Mouse (Mus musculus) CH12.LX (cell line): ENCODE results near the gene Ubash3a. TPM values are rescaled to one million over a fixed set of nuclear protein-coding genes. Genes with fewer than 3 reads are reported as not detected.

Experiments
- DNase-seq: peaks from one replicate; pipeline ENCODE4 v3.0.0-alpha.2; 2013; ENCODE audit errors: extremely low read depth
- H3K27ac ChIP-seq: 2 replicates; pipeline ENCODE4 v1.5.1; 2012; ENCODE audit warnings: low read depth, mild to moderate bottlenecking, control low read depth, moderate library complexity; ENCODE audit not compliant: insufficient read depth
- H3K27me3 ChIP-seq: replicated peaks from 2 replicates; pipeline ENCODE3; 2012; ENCODE audit warnings: inconsistent platforms
- H3K36me3 ChIP-seq, 2 experiments: replicated peaks in 1 of 2; 2 replicates each; pipeline versions ENCODE3 to v1.6.1; 2012; ENCODE audit warnings: inconsistent platforms in 1 of 2, low read length in 1 of 2, mild to moderate bottlenecking in 1 of 2, mixed read lengths in 1 of 2, moderate library complexity in 1 of 2; ENCODE audit not compliant: control insufficient read depth in 1 of 2, insufficient read depth in 1 of 2
- H3K4me1 ChIP-seq, 2 experiments: 2 replicates each; pipeline ENCODE4 v1.6.1; 2012; ENCODE audit warnings: inconsistent platforms in 1 of 2, moderate library complexity in 1 of 2; ENCODE audit not compliant: insufficient read depth in 2 of 2, control insufficient read depth in 1 of 2
- H3K4me2 ChIP-seq: 2 replicates; pipeline ENCODE4 v1.6.1; 2012; ENCODE audit warnings: low read depth, mild to moderate bottlenecking, control low read depth; ENCODE audit not compliant: poor library complexity, insufficient read depth, severe bottlenecking
- H3K4me3 ChIP-seq, 3 experiments: fragments of 150-350 bp in 1 of 3; sonication (generic) in 1 of 3; replicated peaks in 1 of 3; 2 replicates each; pipeline versions ENCODE3 to v1.5.1; 2011 to 2012; ENCODE audit warnings: low read depth in 2 of 3, low read length in 2 of 3, mild to moderate bottlenecking in 2 of 3, moderate library complexity in 2 of 3, control low read depth in 1 of 3, improper control_type of control experiment in 1 of 3, inconsistent platforms in 1 of 3, mixed read lengths in 1 of 3; ENCODE audit not compliant: poor library complexity in 1 of 3
- H3K79me2 ChIP-seq: replicated peaks from 2 replicates; pipeline ENCODE4 v1.6.1; 2012; ENCODE audit warnings: mild to moderate bottlenecking, moderate library complexity; ENCODE audit not compliant: control insufficient read depth, poor library complexity, insufficient read depth, severe bottlenecking; ENCODE audit errors: extremely low read depth
- H3K9ac ChIP-seq: 2 replicates; pipeline ENCODE4 v1.6.1; 2012; ENCODE audit warnings: low read depth, mild to moderate bottlenecking, control low read depth, moderate library complexity; ENCODE audit not compliant: insufficient read depth
- H3K9me3 ChIP-seq: replicated peaks from 2 replicates; pipeline ENCODE3; 2012; ENCODE audit warnings: low read length, inconsistent platforms, mixed read lengths
- BHLHE40 ChIP-seq: IDR thresholded peaks from 2 replicates; pipeline ENCODE4 v1.6.1; 2011; ENCODE audit warnings: mild to moderate bottlenecking, low read depth, low read length, improper control_type of control experiment
- CHD1 ChIP-seq: IDR thresholded peaks from 2 replicates; pipeline ENCODE4 v1.6.1; 2012; ENCODE audit warnings: low read depth, low read length, improper control_type of control experiment, inconsistent platforms
- E2F4 ChIP-seq: IDR thresholded peaks from 2 replicates; pipeline ENCODE4 v1.6.1; 2011; ENCODE audit warnings: low read depth, low read length, improper control_type of control experiment; ENCODE audit not compliant: insufficient replicate concordance
- ELF1 ChIP-seq: IDR thresholded peaks from 2 replicates; pipeline ENCODE4 v1.6.1; 2014; ENCODE audit warnings: low read depth, mild to moderate bottlenecking, inconsistent platforms, low read length, improper control_type of control experiment
- EP300 ChIP-seq: IDR thresholded peaks from 2 replicates; pipeline ENCODE4 v1.6.1; 2011; ENCODE audit warnings: low read length, improper control_type of control experiment
- HCFC1 ChIP-seq: IDR thresholded peaks from 2 replicates; pipeline ENCODE4 v1.6.1; 2012; ENCODE audit warnings: low read depth, mild to moderate bottlenecking, inconsistent platforms, low read length, improper control_type of control experiment
- JUN ChIP-seq: IDR thresholded peaks from 2 replicates; pipeline ENCODE4 v1.6.1; 2011; ENCODE audit warnings: low read depth, mild to moderate bottlenecking, low read length, improper control_type of control experiment, moderate library complexity; ENCODE audit not compliant: insufficient read depth
- KAT2A ChIP-seq: IDR thresholded peaks from 2 replicates; pipeline ENCODE4 v1.6.1; 2012; ENCODE audit warnings: low read length, improper control_type of control experiment, inconsistent platforms; ENCODE audit not compliant: insufficient replicate concordance
- MAX ChIP-seq: IDR thresholded peaks from 2 replicates; pipeline ENCODE4 v1.6.1; 2011; ENCODE audit warnings: low read length, improper control_type of control experiment
- MAZ ChIP-seq: IDR thresholded peaks from 2 replicates; pipeline ENCODE4 v1.6.1; 2012; ENCODE audit warnings: low read depth, mild to moderate bottlenecking, inconsistent platforms, low read length, improper control_type of control experiment, moderate library complexity
- MXI1 ChIP-seq: IDR thresholded peaks from 2 replicates; pipeline ENCODE4 v1.6.1; 2011; ENCODE audit warnings: mild to moderate bottlenecking, low read depth, low read length, improper control_type of control experiment
- PAX5 ChIP-seq: IDR thresholded peaks from 2 replicates; pipeline ENCODE4 v1.6.1; 2012; ENCODE audit warnings: low read length, inconsistent platforms, mixed read lengths
- POLR2A ChIP-seq: IDR thresholded peaks from 2 replicates; pipeline ENCODE4 v1.6.1; 2011; ENCODE audit warnings: low read depth, mild to moderate bottlenecking, improper control_type of control experiment, low read length
- RCOR1 ChIP-seq: conservative IDR thresholded peaks from 2 replicates; pipeline ENCODE4 v1.6.1; 2012; ENCODE audit warnings: low read depth, mild to moderate bottlenecking, inconsistent platforms, low read length, improper control_type of control experiment
- SIN3A ChIP-seq: IDR thresholded peaks from 2 replicates; pipeline ENCODE4 v1.6.1; 2012; ENCODE audit warnings: low read length, improper control_type of control experiment, inconsistent platforms
- SMC3 ChIP-seq: IDR thresholded peaks from 2 replicates; pipeline ENCODE4 v1.6.1; 2011; ENCODE audit warnings: low read depth, low read length, improper control_type of control experiment
- TCF12 ChIP-seq: IDR thresholded peaks from 2 replicates; pipeline ENCODE4 v1.6.1; 2014; ENCODE audit warnings: low read depth, mild to moderate bottlenecking, inconsistent platforms, low read length, improper control_type of control experiment
- USF1 ChIP-seq: IDR thresholded peaks from 2 replicates; pipeline ENCODE4 v1.6.1; 2014; ENCODE audit warnings: low read depth, mild to moderate bottlenecking, inconsistent platforms, low read length, improper control_type of control experiment
- USF2 ChIP-seq: conservative IDR thresholded peaks from 2 replicates; pipeline ENCODE4 v1.6.1; 2011; ENCODE audit warnings: low read depth, low read length, improper control_type of control experiment
- dilution Hi-C: fragments of 300-500 bp; cut with MboI; formaldehyde crosslinking; loops from 2 replicates; pipeline ENCODE4 v1.14.3; 2020; ENCODE audit warnings: low sequenced_read_pairs; ENCODE audit not compliant: extremely low pct_unique_long_range_greater_than_20kb, extremely low pct_ligation_motif_present
- in situ Hi-C: fragments of 300-500 bp; cut with MboI; formaldehyde crosslinking; loops from 3 replicates; pipeline ENCODE4 v1.14.3; 2019; ENCODE audit warnings: low sequenced_read_pairs, low pct_ligation_motif_present, low pct_unique_long_range_greater_than_20kb, mixed read lengths
- polyA plus RNA-seq: library from polyadenylated mRNA; unstranded; fragments of >175 nt; gene quantifications from 2 replicates; pipeline ENCODE4 v1.2.1, GENCODE M21; 2012; ENCODE audit warnings: low read depth; ENCODE audit not compliant: insufficient read length
- total RNA-seq, 2 experiments: library from RNA; depleted of rRNA; stranded (reverse); fragments of 300-350 nt in 1 of 2; fragments of >200 nt in 1 of 2; gene quantifications; 2 replicates each; pipeline ENCODE4 v1.2.3; 2012 to 2014

Ubash3a gene
- total and polyA plus RNA-seq, 3 experiments: 0.08 to 0.17 TPM; not detected in 1

DNA sequence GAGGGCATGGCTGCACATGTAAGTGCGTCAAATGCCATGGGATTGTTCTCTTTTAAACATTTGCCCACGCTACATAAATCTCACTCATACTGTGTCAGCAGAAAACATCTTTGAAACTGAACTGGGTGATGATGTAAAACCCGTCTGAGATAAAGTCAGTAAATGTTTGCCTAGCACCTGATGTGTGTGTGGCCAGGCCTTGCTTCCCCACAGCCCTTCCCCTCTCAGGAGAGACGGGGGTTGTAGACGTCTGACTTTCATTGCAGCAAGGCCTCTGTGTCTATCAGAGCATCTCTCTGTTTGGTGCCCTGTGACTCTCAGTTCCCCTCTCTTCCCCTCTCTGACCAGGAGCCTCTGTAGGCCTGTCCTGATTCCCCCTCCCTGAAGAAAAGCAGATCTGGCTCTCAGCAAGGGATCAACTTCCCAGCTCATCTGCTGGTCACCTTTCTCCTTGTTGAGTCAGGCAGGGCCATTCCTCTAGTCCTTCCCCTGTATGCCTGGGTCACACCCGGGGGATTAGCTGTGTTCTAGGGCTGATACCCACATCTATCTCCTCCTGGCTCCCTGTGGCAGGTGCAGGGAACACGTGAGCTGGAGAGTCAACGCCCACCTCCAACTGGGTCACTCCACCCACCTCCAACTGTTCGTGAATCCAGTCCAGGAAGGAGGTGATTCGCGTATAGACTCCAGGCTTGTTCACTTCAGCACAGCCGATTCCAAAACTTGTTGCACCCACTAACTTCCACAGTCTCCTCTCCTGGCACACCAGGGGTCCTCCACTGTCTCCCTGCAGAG, 24.3 kb upstream of the Ubash3a start:
- dilution Hi-C loops: no loop called here
- H3K9me3 ChIP-seq: peaks cover 3% of the 10 kb centered on the region
- H3K9ac ChIP-seq: no peak overlapping the region
- no peak overlapping the region for H3K27ac ChIP-seq
- TF ChIP-seq USF1 (no peak), EP300 (no peak), ELF1 (no peak), E2F4 (no peak), RCOR1 (no peak)
- TF ChIP-seq, all 38 proteins: peak for 0
- no peaks in the 10 kb centered on the region for H3K36me3 ChIP-seq
- H3K79me2 ChIP-seq: no peaks in the 10 kb centered on the region
- no peak overlapping the region for H3K4me3 ChIP-seq
- in situ Hi-C loops: no loop called here
- no peak for DNase-seq
- no peak overlapping the region for H3K4me2 ChIP-seq
- H3K4me1 ChIP-seq: peaks cover 9 to 28% of the 10 kb centered on the region in 2 experiments
- peaks cover 4% of the 10 kb centered on the region for H3K27me3 ChIP-seq

DNA sequence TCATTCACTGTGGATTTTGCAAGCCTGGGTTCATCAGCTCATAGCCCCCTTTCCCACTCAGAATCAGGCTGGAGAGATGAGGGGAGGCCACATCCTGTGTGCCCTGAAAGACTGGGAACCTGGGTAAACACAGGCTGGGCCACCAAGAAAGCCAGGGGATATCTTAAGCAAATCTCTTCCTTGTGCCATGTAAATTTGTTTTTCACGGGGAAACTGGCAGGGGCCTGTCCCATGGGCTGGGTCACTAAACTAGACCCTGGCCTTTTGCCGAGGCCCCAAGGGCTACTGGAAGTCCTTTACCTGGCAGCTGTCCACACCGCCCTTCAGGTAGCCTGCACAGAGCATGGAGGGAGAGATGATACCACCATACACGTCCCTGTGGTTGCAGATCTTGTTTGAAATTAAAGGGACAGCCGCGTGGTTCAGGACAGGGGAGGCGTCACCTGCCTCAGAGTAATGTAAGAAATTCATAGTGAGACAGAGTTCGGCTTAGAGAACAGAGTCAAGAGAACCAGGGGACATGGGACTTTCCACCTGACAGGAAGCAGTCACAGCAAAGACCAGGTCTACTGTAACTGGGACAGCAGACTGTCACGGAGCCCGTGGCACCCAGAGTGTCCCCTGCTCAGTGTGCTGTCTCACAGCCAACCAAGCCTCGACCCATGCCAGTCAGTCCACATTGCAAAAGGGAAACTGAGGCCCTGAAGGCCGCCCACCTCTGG, 23.2 kb upstream of the Ubash3a start:
- H3K4me1 ChIP-seq: peaks cover 9 to 28% of the 10 kb centered on the region in 2 experiments
- dilution Hi-C loops (no loop called here), in situ Hi-C loops (no loop called here)
- no peaks in the 10 kb centered on the region for H3K79me2 ChIP-seq
- TF ChIP-seq POLR2A: no peak
- no peak for TF ChIP-seq KAT2A
- TF ChIP-seq RCOR1: no peak
- TF ChIP-seq PAX5: no peak
- TF ChIP-seq USF2: no peak
- no peak for TF ChIP-seq BHLHE40
- no peak for TF ChIP-seq CHD1
- TF ChIP-seq SIN3A: no peak
- no peak for TF ChIP-seq JUN
- no peak for TF ChIP-seq SMC3
- no peak for TF ChIP-seq HCFC1
- TF ChIP-seq MXI1: no peak
- TF ChIP-seq MAZ: no peak
- no peak for TF ChIP-seq TCF12
- TF ChIP-seq MAX: no peak
- H3K27ac ChIP-seq: no peak overlapping the region
- H3K4me2 ChIP-seq: no peak overlapping the region
- H3K36me3 ChIP-seq: no peaks in the 10 kb centered on the region
- no peak overlapping the region for H3K9ac ChIP-seq
- no peak overlapping the region for H3K4me3 ChIP-seq
- peaks cover 3% of the 10 kb centered on the region for H3K9me3 ChIP-seq
- DNase-seq: no peak
- peaks cover 2% of the 10 kb centered on the region for H3K27me3 ChIP-seq
